1 mouse cellular context compared by ENCODE assay signal in the genomic region with DNA sequence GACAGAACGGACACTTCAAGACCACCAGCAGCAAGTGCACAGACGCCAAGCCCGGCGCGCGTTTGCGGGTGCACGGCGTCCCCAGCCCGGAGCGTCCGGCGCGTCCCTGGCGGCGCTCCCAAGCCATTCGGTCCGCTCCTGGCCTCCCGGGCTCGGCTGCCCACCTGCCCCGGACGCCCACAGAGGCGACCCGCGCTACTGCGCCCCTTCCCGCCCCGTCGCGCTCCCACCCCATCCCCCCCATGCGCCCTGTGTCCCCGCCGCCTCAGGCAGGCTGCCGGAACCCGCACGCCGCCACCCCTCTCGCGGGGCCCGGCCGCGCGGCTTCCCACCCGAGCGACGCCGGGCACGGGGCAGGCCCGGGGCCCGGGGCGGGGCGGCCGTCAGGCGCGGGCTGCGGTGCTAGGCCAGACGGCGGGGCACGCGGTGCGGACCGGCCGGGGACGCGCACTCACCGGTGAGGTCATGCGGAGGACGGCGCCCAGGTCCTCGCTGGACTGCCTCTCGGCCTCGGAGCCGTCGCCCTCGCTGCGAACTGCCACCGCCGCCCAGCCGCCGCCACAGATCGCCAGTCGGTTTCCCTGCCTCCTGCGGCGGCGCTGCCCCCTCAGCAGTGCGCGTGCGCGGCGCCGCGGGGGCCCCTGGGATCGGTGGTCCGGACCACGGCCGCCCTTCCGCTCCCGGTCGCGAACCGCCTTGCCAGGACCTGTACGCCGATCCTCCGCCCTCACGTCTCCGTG.
TF ChIP-seq lines count a peak whose summit lies in the region.

No protein-coding gene starts in this region.

TF ChIP-seq in CH12.LX, 34 proteins besides CTCF, POLR2A, EP300 and RAD21:
- TF ChIP-seq NELFE (IDR thresholded peaks at IDR 0.05; ENCODE audit: low read depth, low read length) = peak; percentile 77
- TF ChIP-seq MAFK (IDR thresholded peaks at IDR 0.05; ENCODE audit: insufficient replicate concordance, low read length) = no peak
- TF ChIP-seq TCF12 (IDR thresholded peaks at IDR 0.05; ENCODE audit: low read depth, low read length) = peak; percentile 58; the same call in 1 of the 2 replicates
- no peak for TF ChIP-seq KAT2A (IDR thresholded peaks at IDR 0.05; ENCODE audit: insufficient replicate concordance, low read length)
- TF ChIP-seq ETS1 (conservative IDR thresholded peaks at IDR 0.05; ENCODE audit: low read depth, low read length) = no peak
- TF ChIP-seq MEF2A (IDR thresholded peaks at IDR 0.05; ENCODE audit: borderline replicate concordance, low read depth, low read length) = no peak
- TF ChIP-seq BHLHE40 (IDR thresholded peaks at IDR 0.05; ENCODE audit: low read depth, low read length) = 0 out of 2 replicates have a peak, but pooled peaks have one; percentile 4
- TF ChIP-seq MXI1 (IDR thresholded peaks at IDR 0.05; ENCODE audit: low read depth, low read length) = peak; percentile 34; the same call in 1 of the 2 replicates
- TF ChIP-seq HCFC1 (IDR thresholded peaks at IDR 0.05; ENCODE audit: low read depth, low read length) = peak; percentile 69
- TF ChIP-seq NRF1 (IDR thresholded peaks at IDR 0.05; ENCODE audit: low read depth, low read length) = peak; percentile 94
- TF ChIP-seq ZNF384 (IDR thresholded peaks at IDR 0.05; ENCODE audit: low read depth, low read length) = no peak
- peak; percentile 44; the same call in 1 of the 2 replicates for TF ChIP-seq MAX (IDR thresholded peaks at IDR 0.05; ENCODE audit: low read length)
- no peak for TF ChIP-seq CHD1 (IDR thresholded peaks at IDR 0.05; ENCODE audit: low read depth, low read length)
- no peak for TF ChIP-seq USF2 (conservative IDR thresholded peaks at IDR 0.05; ENCODE audit: low read depth, low read length)
- peak; percentile 49; the same call in 1 of the 2 replicates for TF ChIP-seq ZMIZ1 (IDR thresholded peaks at IDR 0.05; ENCODE audit: low read depth, low read length)
- TF ChIP-seq ELF1 (IDR thresholded peaks at IDR 0.05; ENCODE audit: low read depth, low read length) = peak; percentile 77; the same call in 1 of the 2 replicates
- TF ChIP-seq IRF4 (IDR thresholded peaks at IDR 0.05; ENCODE audit: low read depth, low read length) = 0 out of 2 replicates have a peak, but pooled peaks have one; percentile 5
- no peak for TF ChIP-seq E2F4 (IDR thresholded peaks at IDR 0.05; ENCODE audit: insufficient replicate concordance, low read depth, low read length)
- no peak for TF ChIP-seq PAX5 (IDR thresholded peaks at IDR 0.05; ENCODE audit: low read length)
- TF ChIP-seq ZKSCAN1 (IDR thresholded peaks at IDR 0.05; ENCODE audit: borderline replicate concordance, low read depth, low read length) = no peak
